Mouse (Mus musculus) erythroid progenitor cell, adult 5-6 weeks (primary cell): ENCODE measurements around the gene Dagla. TPM values are rescaled to one million over a fixed set of nuclear protein-coding genes. Genes with fewer than 3 reads are reported as not detected.

Source experiments
- ATAC-seq: replicated peaks from 2 replicates; pipeline ENCODE4 v1.8.0; 2016; ENCODE audit warnings: moderate number of reproducible peaks, mild to moderate bottlenecking, moderate TSS enrichment, inconsistent platforms; ENCODE audit not compliant: poor library complexity, low FRiP score, severe bottlenecking
- total RNA-seq, 2 experiments: library from RNA; stranded (forward) in 1 of 2; stranded (reverse) in 1 of 2; fragments of 150-400 nt in 1 of 2; fragments of 186-747, 209-891 nt in 1 of 2; gene quantifications; 2 replicates each; pipeline versions ENCODE4 v1.2.3 to v1.2.4; 2015 to 2017; ENCODE audit warnings: low replicate concordance in 2 of 2

The Dagla gene
- total RNA-seq, 2 experiments from 2014 or later: not detected

DNA sequence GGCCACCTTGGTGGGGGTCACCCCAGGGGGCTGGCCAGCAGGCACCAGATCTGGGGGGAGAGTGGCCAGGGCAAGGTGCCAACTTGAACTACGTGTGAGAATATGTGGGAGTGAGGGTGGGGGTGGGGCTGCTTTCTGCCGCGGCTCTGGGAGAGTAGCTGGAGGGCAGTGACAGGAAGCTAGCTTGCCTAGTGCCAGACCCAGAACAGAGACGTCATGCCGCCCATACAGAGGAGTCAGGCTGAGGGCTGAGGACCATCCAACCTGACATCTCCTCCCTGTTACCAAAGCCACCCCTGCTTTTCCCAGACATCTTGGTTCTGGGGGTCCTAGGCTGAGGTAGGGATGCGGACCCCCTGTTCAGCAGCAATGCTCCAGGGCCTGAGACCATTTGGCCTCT, 57.5 kb downstream of the Dagla start:
- no peak for ATAC-seq

DNA sequence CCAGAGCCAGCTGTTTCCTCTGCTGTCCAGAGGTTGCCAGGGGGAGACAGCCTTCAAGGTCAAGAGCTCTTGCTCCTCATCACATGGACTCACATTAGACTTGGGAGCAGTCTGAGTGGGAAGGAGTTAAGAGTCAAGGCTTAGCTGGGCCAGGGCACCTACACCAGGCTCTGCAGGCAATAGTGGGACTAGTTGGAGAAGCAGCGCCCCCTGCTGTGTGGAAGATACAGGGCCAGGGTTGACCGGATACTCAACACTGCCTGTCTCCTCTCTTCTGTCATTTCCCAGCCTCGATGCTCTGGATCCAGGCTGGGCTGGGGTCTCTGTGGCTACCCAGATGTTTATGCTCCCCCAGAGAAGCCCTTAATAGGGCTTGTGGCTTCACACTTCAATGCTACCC, 60.5 kb downstream of the Dagla start:
- no peak for ATAC-seq

DNA sequence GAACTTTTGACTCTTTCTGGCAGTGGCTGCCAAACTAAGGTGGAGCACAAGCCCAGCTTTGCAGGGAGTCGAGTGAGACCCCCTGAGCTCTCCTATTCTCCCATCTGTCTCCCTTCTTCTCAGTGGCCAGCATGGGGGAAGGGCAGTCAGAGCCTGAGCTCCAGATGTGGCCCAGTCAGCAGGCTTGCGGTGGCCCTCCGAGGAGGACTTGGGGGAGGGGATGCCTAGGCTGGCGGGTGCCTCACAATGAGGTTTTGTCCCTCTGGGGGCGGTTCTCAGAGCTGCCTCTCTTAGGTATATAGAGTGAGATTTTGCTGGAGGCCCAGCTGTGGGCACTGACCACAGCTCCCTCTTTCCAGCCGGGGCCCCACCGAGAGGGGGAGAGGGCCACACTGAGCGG, 61.8 kb downstream of the Dagla start:
- no peak for ATAC-seq

DNA sequence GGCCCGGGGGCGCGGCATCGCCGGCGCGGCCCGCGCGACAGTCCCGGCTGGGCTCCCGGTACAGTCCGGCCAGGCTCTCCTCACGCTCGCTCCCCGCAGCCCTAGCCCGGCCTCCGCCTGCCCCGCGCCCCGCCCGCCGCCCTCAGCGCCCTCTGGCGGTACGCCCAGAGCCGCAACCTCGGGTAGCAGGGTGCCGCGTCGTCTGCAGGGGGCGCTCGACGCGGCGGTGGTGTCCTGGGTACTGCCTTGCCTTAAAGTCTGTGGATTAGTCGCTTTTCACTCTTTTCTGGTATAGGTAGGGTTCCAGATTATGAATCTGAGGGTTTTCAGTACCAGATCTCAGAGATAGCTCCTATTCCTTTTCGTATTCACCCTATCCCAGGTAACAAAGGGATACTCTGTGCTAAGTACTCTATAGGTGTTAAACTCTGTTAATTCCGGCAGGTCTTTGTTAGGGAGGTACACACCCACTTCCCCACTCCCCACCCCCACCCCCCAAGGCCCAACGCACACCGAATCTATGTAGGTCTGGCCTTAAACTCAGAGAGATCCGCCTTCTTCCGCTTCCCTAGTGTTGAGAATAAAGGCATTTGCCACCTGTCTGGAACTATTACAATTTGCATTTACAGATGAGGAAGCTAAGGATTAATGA, 63.9 kb downstream of the Dagla start, which contains the start of gene Myrf:
Gene Myrf (minus strand): TSS at position 95 of the 652 bp plus-strand sequence.
- ATAC-seq: peak; percentile 83

DNA sequence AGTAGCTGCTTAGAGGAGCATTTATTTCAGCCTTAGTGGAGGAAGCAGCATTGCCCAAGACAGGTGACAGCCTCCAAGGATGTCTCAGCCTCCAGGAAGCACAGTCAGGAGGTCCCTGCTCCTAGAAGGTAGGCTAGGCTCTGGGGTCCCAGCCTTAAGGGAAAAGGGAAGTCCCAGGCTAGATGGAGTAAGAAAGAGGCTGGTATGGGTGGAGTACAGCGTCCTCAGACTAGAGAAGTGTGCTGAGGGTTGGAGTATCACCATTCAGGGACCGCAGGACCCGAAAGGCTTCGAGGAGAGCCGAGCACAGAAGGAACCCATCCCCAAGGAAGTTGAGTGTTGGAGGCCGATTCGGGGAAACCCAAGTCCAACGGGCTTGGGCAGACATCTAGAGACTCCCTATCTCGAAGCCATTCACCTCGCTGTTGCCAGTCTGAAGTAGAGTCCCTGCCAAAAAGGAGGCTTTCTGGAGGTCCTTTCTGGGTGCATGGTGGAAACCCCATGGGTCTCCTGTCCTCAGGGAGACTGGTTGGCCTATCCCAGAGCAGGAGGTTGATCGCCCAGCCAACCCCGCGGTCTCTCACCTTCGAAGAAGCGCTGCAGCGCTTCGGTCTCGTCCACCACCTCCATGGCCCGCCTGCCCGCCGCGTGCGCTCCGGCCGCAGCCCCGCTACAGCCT, 64.6 kb downstream of the Dagla start:
- ATAC-seq: no peak

DNA sequence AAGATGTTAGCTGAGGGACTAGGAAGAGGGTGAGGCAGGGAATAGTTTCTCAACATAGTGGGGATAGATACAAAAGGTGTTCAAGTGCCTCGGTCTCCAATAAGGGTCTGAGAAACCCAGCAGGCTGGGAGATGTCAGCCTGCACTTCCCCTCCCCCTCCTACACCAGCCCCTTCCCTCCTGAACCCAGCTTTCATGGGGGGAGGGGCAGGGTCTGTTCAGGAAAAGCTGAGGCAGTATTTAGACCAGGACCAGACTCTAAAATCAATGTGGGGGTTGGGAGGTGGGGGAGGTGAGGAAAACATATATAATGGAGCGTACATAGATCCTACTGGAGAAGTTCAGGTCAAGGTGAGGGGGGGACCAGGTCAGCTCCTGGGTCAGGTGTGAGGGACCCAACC, 65.3 kb downstream of the Dagla start:
- ATAC-seq: no peak

DNA sequence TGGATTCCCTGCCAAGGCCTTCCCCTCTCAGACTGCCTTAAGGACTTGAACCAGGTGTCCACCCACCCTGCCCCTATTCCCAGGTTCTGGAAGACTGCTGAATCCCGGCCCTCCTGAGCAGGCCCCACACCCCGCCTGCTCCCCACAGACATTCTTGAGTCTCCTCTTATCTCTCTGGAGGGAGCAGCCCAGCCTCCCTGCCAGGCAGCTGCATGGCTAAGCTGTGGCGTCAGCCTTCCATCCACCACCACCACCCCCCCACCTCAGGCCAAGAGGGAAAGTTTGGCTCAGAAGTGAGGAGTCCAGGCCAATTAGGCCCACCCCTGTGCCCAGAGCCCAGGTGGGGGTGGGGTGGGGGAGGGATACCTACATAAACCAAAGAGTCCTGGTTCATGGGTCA, 66.2 kb downstream of the Dagla start:
- ATAC-seq: no peak

DNA sequence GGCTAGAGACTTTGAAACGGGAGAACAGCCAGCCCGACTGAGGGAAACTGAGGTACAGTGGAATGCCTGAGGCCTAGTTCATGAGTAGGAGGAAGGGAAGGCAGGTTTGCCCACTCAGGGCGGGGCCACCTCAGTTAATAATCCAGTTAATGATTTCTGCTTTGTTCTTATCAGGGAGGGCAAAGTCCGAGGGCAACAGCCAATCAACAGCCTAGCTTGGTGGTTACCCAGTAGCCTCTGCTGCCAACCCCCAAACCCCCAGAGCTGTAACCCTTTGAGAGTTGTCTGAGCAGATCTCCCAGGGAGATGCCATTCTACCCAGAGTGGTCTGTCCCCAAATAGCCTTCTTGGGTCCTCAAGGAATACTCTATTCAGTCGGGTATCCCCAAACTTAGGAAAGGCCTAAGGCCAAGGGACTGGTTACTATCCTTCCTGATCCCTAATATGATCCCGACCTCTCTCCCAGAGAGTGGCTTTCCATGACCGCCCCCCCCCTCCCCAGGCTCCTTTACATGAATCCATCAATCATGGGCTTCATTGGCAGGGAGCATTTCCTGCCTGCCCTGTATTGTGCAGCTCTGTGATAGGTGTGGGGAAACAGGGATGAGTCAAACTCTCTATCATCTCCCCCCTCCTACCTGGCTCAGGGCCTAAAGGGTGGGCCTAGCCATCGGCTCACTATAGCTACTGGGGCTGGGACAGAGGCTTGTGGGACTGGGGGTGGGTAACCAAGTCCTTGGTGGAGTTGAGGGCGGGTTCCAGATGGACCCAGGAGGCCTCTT, 68.7 kb downstream of the Dagla start:
- no peak for ATAC-seq

DNA sequence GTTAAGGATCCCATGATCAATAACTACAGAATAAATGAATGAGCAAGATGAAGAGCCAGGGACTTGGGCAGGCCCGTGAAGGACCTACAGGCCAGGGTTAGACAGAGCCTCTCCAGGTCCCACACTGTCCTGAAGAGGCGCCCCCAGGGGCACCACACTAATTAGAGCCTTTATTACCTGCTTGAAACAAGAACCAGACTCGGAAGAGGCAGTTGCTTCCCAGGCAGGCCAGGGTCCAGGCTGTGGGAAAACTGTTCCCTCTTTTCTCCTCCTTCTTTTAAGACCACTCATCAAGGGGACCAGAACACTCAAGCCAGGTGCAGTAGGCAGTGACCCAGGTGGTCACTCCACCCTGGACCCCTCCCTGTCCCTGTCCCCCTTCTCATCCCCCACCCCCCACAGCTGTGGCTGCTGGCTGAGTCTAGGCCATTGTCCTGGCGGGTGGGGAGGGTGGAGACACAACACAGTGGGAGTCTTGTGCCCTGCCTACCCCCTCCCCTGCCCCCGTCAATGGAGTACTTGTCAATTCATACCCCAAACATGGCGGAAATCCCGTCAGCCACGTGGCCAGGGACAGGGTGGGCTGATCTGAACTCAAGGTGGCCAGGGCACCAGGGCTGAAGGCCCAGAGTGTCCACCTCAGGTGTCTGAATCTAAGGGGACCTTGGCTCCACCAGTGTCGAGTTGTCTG, 72.2 kb downstream of the Dagla start:
- ATAC-seq: no peak

DNA sequence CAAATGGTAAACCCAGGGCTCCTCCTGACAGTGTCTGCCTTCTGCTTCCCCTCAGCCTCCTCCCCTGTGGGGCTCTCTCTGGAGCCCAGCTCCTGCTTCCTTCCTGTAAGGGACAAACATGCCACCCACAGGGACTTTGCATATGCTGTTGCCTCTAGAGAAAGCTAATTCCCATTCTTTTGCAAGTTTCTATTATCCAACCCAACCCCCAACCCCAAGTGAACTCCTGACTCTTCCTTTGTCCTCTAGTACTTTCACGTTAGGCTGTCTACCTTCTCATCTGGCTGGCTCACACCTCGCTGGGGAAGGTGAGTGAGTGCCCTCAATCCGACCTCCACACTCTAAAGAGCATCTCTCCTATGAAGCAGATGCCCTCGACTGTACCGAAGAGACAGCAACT, 72.8 kb downstream of the Dagla start:
- no peak for ATAC-seq

DNA sequence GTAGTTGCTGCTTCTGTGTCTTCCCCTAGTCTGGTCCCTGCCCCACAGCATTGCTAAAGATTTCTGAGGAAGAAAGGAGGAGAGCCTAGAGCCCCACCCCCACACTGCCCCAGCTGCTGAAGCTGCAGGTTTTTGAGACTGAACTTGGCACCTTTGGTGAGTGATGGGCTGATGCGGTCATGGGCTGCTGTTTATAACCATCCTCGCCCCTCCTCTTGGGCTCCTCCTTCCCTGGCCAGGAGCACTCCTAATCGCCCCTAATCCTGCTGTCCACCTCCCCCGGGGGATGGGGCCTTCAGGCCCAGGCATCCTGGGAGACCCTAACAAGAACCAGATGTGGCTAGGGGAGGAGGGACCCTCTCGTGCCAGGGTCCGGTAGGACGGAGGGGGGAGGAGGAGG, 73.7 kb downstream of the Dagla start:
- no peak for ATAC-seq

DNA sequence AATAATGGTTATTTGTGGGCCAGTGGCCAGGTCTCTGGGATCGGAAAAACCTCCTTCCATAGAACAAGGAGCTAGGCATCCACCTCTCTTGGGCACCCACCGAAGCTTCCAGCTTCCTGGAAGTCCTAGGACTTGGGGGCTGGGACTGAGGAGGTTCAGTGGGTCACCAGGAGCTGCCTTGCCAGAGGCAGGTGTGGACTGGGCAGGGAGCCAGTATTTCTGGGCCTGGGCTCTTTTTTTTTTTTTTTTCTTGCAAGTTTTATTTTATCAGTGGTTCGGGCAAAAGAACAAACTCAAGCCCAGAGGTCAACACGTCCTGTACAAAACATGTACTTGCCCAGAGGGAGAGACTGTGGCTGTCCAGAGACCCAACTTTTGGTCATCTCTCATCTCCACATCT, 78.9 kb downstream of the Dagla start:
- no peak for ATAC-seq

DNA sequence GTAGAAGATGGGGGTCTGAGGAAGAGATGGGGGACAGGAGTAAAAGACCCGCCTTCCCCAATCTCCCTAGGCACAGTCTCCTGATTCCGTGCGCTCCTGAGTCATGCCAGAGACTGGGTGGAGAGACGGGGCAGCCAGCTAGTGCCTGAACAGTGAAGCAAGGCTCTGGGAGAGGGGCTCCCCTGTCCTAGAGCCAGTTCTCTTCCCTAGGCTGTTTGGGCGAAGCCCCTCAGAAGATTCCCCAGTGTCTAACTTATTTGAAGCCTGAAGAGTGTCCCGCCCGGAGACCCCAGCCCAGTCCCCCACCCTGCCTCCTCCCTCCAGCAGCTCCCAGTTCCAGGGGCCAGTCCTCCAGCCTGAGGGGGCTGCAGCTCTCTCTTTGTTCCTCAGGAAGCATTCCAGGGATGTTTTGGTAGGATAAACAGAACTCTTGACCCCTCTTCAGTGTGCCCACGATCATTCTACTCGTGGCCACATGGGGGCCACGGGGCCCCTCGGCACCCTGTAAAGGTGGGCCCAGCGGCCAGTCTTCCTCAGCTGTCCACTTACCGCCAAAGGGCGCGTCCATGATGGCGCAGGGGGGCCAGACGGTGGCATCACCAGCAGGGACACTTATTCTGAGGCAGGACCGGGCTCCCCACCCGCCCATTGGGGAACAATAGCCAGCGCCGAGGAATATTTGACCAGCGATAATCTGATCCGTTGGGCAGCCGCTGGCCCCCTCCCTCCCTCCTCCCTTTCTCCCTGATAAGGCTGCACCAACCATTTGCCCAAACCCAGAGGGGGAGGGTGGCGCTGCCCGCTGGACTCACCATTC, 79.8 kb downstream of the Dagla start:
- ATAC-seq: no peak

DNA sequence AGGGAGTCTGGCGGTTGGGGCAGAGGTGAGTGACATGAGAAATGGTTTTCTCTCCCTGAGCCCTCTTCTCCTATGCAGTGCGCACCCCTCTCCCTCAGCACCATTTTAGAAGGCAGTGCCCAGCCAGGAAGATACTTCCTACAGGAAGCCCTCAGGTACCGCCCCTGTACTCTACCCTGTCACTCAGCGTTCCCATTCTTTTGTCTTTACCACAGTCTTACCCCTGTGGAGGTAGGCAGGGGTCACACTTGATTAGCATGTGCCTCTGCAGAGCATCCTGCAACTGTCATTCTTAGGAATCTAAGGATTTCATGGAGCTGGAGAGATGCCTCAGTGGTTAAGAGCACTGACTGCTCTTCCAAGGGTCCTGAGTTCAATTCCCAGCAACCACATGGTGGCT, 81.1 kb downstream of the Dagla start:
- no peak for ATAC-seq

DNA sequence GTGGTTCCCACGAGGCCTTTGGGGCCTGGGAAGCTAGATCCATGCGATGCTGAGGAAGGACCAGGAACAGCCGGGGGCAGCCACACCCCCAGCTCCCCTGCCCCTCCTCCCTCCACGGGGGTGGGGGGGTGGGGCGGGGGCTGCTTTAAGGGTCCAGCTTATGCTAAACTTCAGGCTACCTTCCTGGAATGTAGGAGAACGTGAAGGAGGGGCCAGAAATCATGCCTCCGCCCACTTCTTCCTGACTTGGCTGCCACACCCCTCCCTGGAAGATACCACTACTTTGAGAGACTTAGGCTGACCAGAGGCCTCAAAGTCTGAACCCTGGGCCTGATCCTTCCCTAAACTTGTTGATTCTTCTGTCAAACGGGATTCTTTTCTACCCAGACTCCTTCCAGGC, 82.0 kb downstream of the Dagla start:
- no peak for ATAC-seq

DNA sequence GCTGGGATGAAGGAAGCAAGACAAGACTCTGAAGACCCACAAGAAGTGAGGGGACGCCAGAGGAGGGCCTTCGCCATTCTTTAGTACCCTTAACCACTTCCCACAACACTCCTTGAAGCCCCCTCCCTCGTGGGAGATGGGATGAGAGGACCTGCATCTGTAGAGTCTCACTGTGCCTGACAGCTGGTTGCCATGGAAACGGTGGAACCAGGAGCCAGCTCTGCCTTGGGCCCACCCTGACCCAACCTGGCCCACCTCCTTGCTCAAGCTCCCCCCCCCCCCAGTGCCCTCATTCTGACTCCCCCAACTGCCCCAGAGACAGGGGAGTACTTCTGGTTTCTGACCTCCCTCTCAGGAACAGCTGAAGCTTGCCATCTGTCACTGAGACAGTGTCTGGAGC, 83.1 kb downstream of the Dagla start:
- ATAC-seq: no peak

DNA sequence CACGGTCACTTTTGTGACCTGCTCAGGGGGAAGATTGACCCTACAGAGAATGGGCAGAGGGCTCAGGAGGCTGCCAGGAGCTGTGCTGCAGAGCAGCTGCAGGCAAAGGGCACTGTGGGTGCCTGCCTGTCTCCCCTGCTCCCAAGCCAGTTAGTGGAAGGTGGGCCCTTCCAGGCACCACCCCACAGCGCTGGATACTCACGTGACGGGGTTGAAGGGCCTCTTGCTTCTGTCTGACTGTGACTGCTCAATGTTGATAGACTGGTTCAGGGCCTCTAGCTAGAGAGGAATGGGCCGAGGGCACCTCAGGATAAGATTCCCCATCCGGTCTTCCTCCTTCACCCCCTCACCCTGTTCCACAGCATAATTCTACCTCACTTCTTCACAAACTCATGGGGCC, 85.1 kb downstream of the Dagla start:
- ATAC-seq: no peak

DNA sequence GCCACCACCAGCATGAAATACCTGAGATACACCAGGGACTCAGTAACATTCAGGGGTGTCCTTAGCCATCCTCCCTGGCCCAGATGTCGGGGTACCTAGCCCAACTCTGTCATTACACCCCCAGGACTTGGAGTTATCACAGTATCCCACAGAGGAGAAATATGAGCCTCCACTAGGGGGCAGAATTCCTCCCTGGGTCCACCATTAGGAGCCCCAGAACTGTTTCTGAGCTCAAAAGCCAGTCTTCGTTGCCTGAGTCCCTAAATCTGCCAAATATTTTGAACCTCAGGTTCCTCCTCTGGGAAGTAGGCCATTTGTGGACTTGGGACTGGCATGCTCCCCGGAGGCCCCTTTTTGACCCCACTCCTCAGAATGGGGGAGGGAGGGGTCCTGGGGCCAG, 85.6 kb downstream of the Dagla start:
- peak; percentile 63; the same call in 1 of the 2 replicates for ATAC-seq

DNA sequence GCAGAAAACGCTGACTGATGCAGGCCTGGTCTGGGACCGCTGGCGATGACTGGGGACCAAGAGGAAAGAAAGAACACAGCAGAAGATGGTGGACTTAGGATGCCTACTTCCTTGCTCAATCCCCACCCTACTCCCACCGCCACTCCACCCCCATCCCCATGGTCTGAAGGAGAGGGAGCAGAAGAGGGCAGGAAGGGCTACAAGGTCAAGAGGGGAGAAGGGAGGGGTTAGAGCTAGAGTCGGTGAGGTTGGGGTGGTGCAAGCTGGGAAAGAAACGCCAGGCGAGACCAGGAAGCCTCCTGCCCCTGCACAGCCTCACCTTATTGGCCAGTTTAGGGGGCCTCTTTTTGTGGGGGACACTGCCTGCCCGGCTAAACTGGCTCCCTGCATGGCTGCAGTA, 88.6 kb downstream of the Dagla start:
- ATAC-seq: no peak
